Mouse (Mus musculus): ENCODE measurements around the gene Gpr157. TPM values are rescaled to one million over a fixed set of nuclear protein-coding genes. Genes with fewer than 3 reads are reported as not detected.

Gene Gpr157
- polyA plus RNA-seq, 1 experiment: 0.02 TPM

DNA sequence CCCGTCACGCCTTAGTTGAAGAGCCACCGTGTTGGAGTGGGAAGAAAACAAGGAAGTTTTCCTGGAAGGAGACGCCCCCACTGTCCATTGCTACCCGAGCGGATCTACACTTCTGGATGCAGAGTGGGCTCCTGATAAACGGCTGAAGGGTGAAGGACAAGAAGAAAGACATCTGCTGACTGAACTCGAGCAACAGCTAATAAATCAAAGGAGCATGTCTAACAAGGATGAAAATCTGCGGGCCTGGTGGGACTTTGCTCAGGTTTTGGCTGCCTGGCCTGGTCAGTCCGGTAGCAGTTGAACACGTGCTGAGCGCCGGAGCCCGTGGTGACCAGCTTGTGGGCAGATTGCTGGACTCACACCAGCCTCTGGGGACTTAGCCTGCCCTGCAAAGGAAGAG, 32.5 kb downstream of the Gpr157 start:
- TF ChIP-seq GATA1 (IDR thresholded peaks at IDR 0.05; ENCODE audit: low read length): no peak

DNA sequence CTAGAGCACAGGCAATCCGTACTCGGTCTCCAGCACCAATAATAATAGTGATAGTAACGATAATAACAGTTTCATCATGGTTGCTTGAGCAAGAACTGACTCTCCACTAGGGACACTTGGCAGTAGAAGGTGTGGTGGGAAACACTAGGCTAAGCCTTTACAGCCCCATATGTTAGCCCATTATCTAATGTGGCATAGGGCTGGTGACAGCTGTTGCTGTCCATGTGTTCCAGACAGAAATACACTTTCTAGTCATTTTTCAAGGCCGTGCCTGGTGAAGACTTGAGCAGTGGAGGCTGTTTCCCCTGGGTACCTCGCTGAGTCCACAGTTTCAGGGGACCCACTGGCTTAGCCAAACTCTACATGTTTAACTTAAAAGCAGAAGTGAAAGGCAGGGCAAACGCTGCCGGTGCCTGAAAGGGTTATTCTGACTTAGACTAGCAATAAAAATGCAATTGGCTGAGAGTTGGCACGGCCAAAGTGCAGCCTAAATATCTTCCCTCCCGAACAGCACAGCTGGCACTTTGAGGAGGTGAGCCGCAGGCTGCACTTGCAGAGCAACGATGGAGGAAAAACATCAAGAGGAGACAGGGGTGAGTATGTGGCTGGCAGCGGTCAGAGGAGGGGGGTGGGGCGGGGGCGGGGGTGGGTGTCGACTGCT, 33.1 kb downstream of the Gpr157 start:
- TF ChIP-seq GATA1 (IDR thresholded peaks at IDR 0.05; ENCODE audit: low read length): no peak

GRCm38 (mm10) chr4:150121430-150121829, 34.3 kb downstream of the Gpr157 start:
- TF ChIP-seq GATA1 (IDR thresholded peaks at IDR 0.05; ENCODE audit: low read length): no peak

DNA sequence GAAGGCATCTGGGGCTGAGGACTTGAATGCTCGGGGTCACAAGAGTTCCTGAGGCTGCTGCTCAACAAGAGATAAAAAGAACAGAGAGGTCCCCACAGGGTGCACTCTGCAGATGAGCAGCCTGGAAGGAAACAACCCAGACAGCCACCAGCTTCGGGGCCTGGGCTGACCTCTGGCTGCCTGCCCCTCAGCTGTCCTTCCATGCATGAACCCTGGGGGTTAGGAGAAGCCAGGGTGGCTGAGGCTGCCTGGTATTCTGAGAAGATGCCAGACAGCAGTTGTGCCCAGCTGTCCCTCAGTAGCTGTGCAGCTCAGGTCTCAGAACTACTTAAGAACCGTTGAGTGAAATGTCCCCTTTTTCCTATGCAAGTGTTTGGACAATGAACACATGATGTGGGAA, 35.3 kb downstream of the Gpr157 start:
- no peak for TF ChIP-seq GATA1 (IDR thresholded peaks at IDR 0.05; ENCODE audit: low read length)

GRCm38 (mm10) chr4:150126373-150126772, 39.2 kb downstream of the Gpr157 start:
- TF ChIP-seq GATA1 (IDR thresholded peaks at IDR 0.05; ENCODE audit: low read length): no peak

DNA sequence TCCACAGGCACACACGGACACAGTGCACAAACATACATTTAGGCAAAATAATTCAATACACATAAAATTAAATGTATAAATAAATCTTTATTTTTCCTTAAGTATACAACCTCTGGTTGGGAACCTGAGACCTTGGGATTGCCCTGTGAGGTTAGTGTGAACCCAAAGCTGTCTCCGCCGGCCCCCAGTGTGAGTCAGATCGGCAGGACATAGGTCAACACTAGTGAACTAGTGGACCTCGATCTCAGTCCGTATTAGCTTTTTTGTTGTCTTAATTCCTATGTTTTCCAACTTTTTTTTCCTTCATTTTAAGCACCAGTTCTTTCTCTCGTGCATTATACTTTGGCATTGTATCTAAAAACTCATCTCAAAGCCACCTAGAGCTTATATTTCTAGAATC, 40.7 kb downstream of the Gpr157 start:
- no peak for TF ChIP-seq GATA1 (IDR thresholded peaks at IDR 0.05; ENCODE audit: low read length)

DNA sequence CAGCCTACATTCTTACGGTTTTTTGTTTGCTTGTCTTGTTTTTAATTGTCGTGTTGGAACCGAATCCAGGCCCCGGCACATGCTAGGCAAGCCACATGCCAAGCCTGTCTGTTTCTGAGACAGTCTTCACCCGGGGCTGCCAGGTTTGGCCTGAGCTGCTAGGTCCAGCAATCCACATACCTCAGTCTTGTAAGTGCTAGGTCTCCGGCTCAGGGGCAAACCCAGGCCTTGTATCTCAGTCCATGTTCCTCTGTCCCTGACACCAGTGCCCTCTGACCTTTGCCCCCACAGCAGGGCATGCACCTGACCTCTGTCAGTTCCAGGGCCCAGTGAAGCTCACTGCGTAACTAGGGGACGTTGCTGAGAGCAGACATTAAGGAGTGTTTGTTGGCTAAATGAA, 41.4 kb downstream of the Gpr157 start:
- no peak for TF ChIP-seq GATA1 (IDR thresholded peaks at IDR 0.05; ENCODE audit: low read length)

DNA sequence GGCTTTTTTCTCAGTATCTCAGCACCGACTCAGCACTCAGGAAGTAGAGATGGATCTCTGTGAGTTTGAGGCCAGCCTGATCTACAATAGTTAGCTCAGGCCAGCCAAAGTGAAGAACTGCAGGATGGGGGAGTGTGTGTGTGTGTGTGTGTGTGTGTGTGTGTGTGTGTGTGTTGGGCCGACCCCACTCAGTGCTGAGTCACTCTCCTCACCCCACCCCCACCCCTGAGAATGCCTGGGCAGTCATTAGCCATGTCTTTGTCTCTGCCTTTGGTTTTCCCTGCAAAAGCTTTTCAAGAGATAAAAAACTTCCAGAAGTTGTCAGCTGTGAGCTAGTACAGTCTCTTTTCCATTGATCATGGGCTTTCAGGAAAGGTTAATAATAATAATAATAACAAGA, 43.5 kb downstream of the Gpr157 start:
- no peak for TF ChIP-seq GATA1 (IDR thresholded peaks at IDR 0.05; ENCODE audit: low read length)

DNA sequence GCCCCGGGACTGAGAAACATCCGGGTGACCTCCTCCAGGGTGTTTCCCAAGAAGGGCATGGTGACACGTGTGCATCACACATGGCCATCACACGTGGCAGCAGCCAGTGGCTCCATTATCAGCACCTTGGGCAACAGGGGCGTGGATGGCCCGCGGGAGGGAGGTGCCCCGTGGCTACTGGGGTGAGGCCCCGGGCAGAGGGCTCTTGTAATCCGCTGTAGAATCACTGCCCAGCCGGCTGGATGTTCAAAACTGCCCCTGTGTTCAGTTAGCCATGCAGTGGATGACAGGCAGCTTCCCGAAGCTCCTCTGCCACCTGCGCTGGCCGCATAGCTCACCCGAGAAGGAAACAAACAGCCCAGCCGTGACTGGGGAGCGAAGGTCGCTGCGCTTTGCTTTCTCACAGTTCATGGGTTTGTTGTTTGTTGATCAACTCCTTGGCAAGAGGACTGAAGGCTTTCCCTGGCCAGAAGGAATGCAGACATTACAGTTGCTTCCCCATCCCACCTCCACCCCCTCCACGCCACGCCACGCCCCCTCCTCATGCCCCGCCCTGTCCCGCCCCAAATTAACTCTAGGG, 45.6 kb downstream of the Gpr157 start:
- no peak for TF ChIP-seq GATA1 (IDR thresholded peaks at IDR 0.05; ENCODE audit: low read length)

DNA sequence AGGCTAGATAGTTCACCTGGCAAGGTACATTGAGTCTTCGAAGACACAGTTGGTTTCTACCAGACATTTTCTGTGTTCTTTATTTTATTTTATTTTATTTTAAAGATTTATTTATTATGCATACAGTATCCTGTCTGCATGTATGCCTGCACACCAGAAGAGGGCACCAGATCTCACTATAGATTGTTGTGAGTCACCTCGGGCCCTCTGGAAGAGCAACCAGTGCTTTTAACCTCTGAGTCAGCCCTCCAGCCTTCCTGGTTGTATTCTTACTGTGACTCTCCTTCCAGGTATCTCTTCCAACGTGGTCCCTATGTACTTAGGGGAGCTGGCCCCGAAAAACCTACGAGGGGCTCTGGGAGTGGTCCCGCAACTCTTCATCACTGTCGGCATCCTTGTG, 48.1 kb downstream of the Gpr157 start:
- TF ChIP-seq GATA1 (IDR thresholded peaks at IDR 0.05; ENCODE audit: low read length): no peak

DNA sequence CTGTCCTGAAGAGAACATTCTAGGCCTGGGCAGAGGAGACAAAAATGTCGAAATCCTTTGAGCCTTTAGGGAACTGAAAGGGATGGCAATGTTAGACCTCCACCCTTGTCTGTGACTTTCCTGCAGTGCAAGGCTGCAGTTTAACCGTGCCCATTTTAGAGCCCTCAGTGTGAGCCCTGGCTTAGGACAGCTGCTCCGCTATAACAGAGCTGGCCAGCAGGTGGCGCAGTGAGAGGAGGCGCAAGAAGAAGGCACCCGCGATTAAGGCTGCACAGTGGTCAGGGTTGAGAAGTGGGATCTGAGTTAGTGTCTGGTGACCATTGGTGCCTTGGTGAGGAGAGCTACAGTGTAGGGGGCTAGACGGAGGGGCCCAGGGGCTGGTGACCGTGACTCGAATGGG, 49.5 kb downstream of the Gpr157 start:
- TF ChIP-seq GATA1 (IDR thresholded peaks at IDR 0.05; ENCODE audit: low read length): no peak

GRCm38 (mm10) chr4:150137368-150138083, 50.4 kb downstream of the Gpr157 start:
- TF ChIP-seq GATA1 (IDR thresholded peaks at IDR 0.05; ENCODE audit: low read length): no peak

DNA sequence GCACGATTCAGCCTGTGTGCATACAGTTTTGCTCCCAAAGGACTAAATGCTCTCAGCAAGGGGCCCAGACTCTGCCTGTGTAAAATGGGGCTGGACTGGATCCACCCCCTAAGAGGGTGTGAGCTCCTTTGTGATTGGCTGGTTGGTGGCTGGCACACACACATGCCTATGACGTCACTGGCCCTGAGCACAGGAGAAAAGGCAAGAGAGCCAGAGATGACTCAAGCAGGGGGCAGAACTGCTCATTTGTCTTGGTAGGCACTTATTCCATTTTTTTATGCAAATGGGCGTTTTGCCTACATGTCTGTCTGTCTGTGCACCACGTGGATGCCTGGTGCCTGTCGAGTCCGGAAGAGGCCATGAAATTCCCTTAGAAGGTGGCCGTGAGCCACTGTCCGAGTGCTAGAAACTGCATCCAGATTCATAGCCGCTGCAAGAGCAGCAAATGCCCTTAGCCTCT, 50.9 kb downstream of the Gpr157 start:
- no peak for TF ChIP-seq GATA1 (IDR thresholded peaks at IDR 0.05; ENCODE audit: low read length)

DNA sequence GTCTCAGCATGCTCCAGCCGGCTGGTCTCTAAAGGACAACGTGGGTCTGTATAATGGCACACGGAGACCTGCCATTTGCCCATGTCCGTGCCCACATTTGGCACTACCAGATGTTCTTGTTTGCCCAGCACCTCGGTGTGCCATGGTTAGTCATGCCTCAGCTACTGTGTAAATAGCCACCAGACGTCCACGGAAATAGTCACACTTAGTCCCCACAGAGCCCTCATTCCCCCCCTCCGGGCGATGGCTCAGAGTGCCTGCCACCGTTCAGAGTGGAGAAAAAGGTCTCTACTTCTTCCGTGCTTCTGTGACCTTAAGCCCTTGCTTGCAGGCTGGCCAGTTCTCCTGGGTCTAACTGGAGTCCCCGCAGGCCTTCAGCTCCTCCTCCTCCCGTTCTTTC, 51.9 kb downstream of the Gpr157 start:
- TF ChIP-seq GATA1 (IDR thresholded peaks at IDR 0.05; ENCODE audit: low read length): no peak

GRCm38 (mm10) chr4:150140346-150140745, 53.2 kb downstream of the Gpr157 start:
- no peak for TF ChIP-seq GATA1 (IDR thresholded peaks at IDR 0.05; ENCODE audit: low read length)

GRCm38 (mm10) chr4:150144242-150144641, 57.1 kb downstream of the Gpr157 start:
- TF ChIP-seq GATA1 (IDR thresholded peaks at IDR 0.05; ENCODE audit: low read length): no peak

GRCm38 (mm10) chr4:150146286-150146685, 59.1 kb downstream of the Gpr157 start:
- no peak for TF ChIP-seq GATA1 (IDR thresholded peaks at IDR 0.05; ENCODE audit: low read length)
